Mouse (Mus musculus): ENCODE results near the gene Gm37240.

- TF ChIP-seq POLR2A (IDR thresholded peaks at IDR 0.05; ENCODE audit: borderline replicate concordance, insufficient read depth, low read length) (no peak), CTCF (IDR thresholded peaks at IDR 0.05; ENCODE audit: borderline replicate concordance, insufficient read depth, low read depth, low read length) (no peak)
These were observed 742.2 kb downstream of the Gm37240 start for GRCm38 (mm10) chr3:85145076-85145475.
